Mouse (Mus musculus): ENCODE measurements around the gene C9.

The C9 gene

GRCm38 (mm10) chr15:6445135-6445534 lies at the start of gene C9:
C9 (plus strand) TSS chr15:6445327.
- ATAC-seq (ENCODE audit: insufficient number of reproducible peaks, low FRiP score, low TSS enrichment) = no peak

GRCm38 (mm10) chr15:6398211-6398610 lies 46.9 kb upstream of the C9 start:
- ATAC-seq (ENCODE audit: insufficient number of reproducible peaks, low FRiP score, low TSS enrichment) = no peak

- no peak for ATAC-seq (ENCODE audit: insufficient number of reproducible peaks, low FRiP score, low TSS enrichment)
These were observed 46.2 kb upstream of the C9 start for GRCm38 (mm10) chr15:6398881-6399280.

- no peak for ATAC-seq (ENCODE audit: insufficient number of reproducible peaks, low FRiP score, low TSS enrichment)
These were observed 45.0 kb upstream of the C9 start for GRCm38 (mm10) chr15:6400115-6400514.

- ATAC-seq (ENCODE audit: insufficient number of reproducible peaks, low FRiP score, low TSS enrichment) = no peak
These were observed 42.7 kb upstream of the C9 start for GRCm38 (mm10) chr15:6402433-6402832.

- ATAC-seq (ENCODE audit: insufficient number of reproducible peaks, low FRiP score, low TSS enrichment) = no peak
These were observed 41.0 kb upstream of the C9 start for GRCm38 (mm10) chr15:6404172-6404571.

GRCm38 (mm10) chr15:6406771-6407170 lies 38.4 kb upstream of the C9 start:
- no peak for ATAC-seq (ENCODE audit: insufficient number of reproducible peaks, low FRiP score, low TSS enrichment)

GRCm38 (mm10) chr15:6409031-6409430 lies 36.1 kb upstream of the C9 start:
- ATAC-seq (ENCODE audit: insufficient number of reproducible peaks, low FRiP score, low TSS enrichment) = no peak

GRCm38 (mm10) chr15:6410161-6410560 lies 35.0 kb upstream of the C9 start:
- ATAC-seq (ENCODE audit: insufficient number of reproducible peaks, low FRiP score, low TSS enrichment) = no peak

- ATAC-seq (ENCODE audit: insufficient number of reproducible peaks, low FRiP score, low TSS enrichment) = no peak
These were observed 33.8 kb upstream of the C9 start for GRCm38 (mm10) chr15:6411334-6411733.

- ATAC-seq (ENCODE audit: insufficient number of reproducible peaks, low FRiP score, low TSS enrichment) = no peak
These were observed 29.8 kb upstream of the C9 start for GRCm38 (mm10) chr15:6415317-6415716.

GRCm38 (mm10) chr15:6431777-6432176 lies 13.3 kb upstream of the C9 start:
- ATAC-seq (ENCODE audit: insufficient number of reproducible peaks, low FRiP score, low TSS enrichment) = no peak

GRCm38 (mm10) chr15:6432411-6432810 lies 12.7 kb upstream of the C9 start:
- no peak for ATAC-seq (ENCODE audit: insufficient number of reproducible peaks, low FRiP score, low TSS enrichment)

- no peak for ATAC-seq (ENCODE audit: insufficient number of reproducible peaks, low FRiP score, low TSS enrichment)
These were observed 9.8 kb upstream of the C9 start for GRCm38 (mm10) chr15:6435281-6435680.

- ATAC-seq (ENCODE audit: insufficient number of reproducible peaks, low FRiP score, low TSS enrichment) = no peak
These were observed 9.4 kb upstream of the C9 start for GRCm38 (mm10) chr15:6435773-6436172.

GRCm38 (mm10) chr15:6438685-6439084 lies 6.4 kb upstream of the C9 start:
- no peak for ATAC-seq (ENCODE audit: insufficient number of reproducible peaks, low FRiP score, low TSS enrichment)

- no peak for ATAC-seq (ENCODE audit: insufficient number of reproducible peaks, low FRiP score, low TSS enrichment)
These were observed 675 bp upstream of the C9 start for GRCm38 (mm10) chr15:6444452-6444851.

GRCm38 (mm10) chr15:6446181-6446580 lies 1.1 kb downstream of the C9 start:
- ATAC-seq (ENCODE audit: insufficient number of reproducible peaks, low FRiP score, low TSS enrichment) = no peak

- ATAC-seq (ENCODE audit: insufficient number of reproducible peaks, low FRiP score, low TSS enrichment) = no peak
These were observed 3.8 kb downstream of the C9 start for GRCm38 (mm10) chr15:6448892-6449291.

GRCm38 (mm10) chr15:6454461-6454860 lies 9.3 kb downstream of the C9 start:
- ATAC-seq (ENCODE audit: insufficient number of reproducible peaks, low FRiP score, low TSS enrichment) = no peak

GRCm38 (mm10) chr15:6461381-6461780 lies 16.3 kb downstream of the C9 start:
- no peak for ATAC-seq (ENCODE audit: insufficient number of reproducible peaks, low FRiP score, low TSS enrichment)

GRCm38 (mm10) chr15:6463361-6463923 lies 18.3 kb downstream of the C9 start:
- no peak for ATAC-seq (ENCODE audit: insufficient number of reproducible peaks, low FRiP score, low TSS enrichment)

- no peak for ATAC-seq (ENCODE audit: insufficient number of reproducible peaks, low FRiP score, low TSS enrichment)
These were observed 21.9 kb downstream of the C9 start for GRCm38 (mm10) chr15:6466995-6467394.

All from cerebellum, adult (tissue).